ENCODE assay signal across 8 mouse cellular contexts in the genomic region with DNA sequence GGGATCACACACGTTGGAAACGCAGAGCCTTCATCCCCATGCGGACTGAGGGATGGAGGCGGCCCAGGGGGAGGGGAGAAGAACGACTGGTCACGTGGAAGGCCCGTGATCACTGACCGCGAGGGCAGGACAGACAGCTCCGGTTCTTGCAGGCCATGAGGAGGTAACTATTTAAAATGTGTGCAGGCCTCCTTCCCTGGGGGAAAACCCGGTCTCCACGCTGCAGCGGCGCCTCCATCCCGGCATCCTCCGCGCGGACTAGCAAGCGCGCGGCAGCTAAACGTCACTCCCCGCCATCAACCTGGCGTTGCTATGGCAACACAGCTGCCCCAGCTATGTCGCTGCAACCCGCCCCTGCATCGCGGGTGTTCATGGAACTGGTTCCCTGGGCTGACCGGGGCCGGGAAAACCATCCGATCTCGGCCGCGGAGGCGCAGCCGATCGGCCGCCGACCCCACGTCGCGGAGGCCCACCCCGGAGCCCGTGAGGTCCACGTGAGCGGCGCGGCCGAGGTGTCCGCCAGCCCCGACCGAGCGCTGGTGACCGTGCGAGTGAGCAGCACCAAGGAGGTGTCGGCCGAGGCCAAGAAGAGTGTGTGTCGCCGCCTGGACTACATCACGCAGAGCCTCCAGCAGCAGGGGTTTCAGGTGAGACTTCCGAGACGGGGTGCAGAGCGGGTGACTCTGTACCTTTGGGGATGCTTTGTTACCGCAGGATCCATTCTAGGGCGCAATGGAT. TPM values are rescaled to one million over a fixed set of nuclear protein-coding genes. Genes with fewer than 3 reads are reported as not detected.
A peak's percentile ranks its signal among the peaks of the same experiment; 100 is the strongest.
DNase-seq lines count a peak whose midpoint lies in the region; ATAC-seq and TF ChIP-seq lines count a peak whose summit lies in the region.

No protein-coding gene starts in this region.

- ATAC-seq in forebrain, postnatal 0 days, result peak; percentile 97
- ATAC-seq in lung, embryonic 14.5 days (ENCODE audit: insufficient read depth), result peak; percentile 94
- ATAC-seq in neutrophil, adult 5-6 weeks (ENCODE audit: extremely low read depth, insufficient number of reproducible peaks, low FRiP score, poor library complexity, severe bottlenecking), result peak; percentile 94

- H3K36me3 ChIP-seq in forebrain, postnatal 0 days (ENCODE audit: insufficient read depth), result no peaks in the 10 kb centered on the region
- no peaks in the 10 kb centered on the region for H3K36me3 ChIP-seq in lung, embryonic 14.5 days (ENCODE audit: insufficient read depth)

- H3K27ac ChIP-seq in cerebellum, adult 2 months (ENCODE audit: insufficient read depth, low read length), result peak overlapping the region; percentile 56
- peak overlapping the region; percentile 96 for H3K27ac ChIP-seq in forebrain, postnatal 0 days (ENCODE audit: low read depth, low read length)
- peak overlapping the region; percentile 81 for H3K27ac ChIP-seq in lung, embryonic 14.5 days (ENCODE audit: low read depth)

- TF ChIP-seq POLR2A in cerebellum, adult 2 months (IDR thresholded peaks at IDR 0.05; ENCODE audit: borderline replicate concordance, insufficient read depth, low read length), result peak; percentile 57; the same call in 1 of the 2 replicates

- no peaks in the 10 kb centered on the region for H3K27me3 ChIP-seq in cerebellum, adult 2 months (ENCODE audit: control insufficient read depth, insufficient read depth, low read length)
- no peaks in the 10 kb centered on the region for H3K27me3 ChIP-seq in forebrain, postnatal 0 days (ENCODE audit: insufficient read depth, low read length)
- no peaks in the 10 kb centered on the region for H3K27me3 ChIP-seq in lung, embryonic 14.5 days (ENCODE audit: insufficient read depth, low read length)

- peak; percentile 70 for DNase-seq in MEL-GATA-1-ER (ENCODE audit: extremely low read depth, low read depth)
- DNase-seq in cerebellum, adult 2 months, result peak; percentile 91 to 92
- peak; percentile 97 for DNase-seq in forebrain, postnatal 0 days
- peak; percentile 83 for DNase-seq in heart, postnatal 4 days
- DNase-seq in layer of hippocampus, adult 8-10 months (ENCODE audit: low spot score in 2 of 2), result peak; percentile 83 to 87
- peak; percentile 95 for DNase-seq in lung, embryonic 14.5 days
- DNase-seq in testis, postnatal 14 days (ENCODE audit: low spot score), result peak; percentile 92

- no peak for TF ChIP-seq CTCF in cerebellum, adult 2 months (IDR thresholded peaks at IDR 0.05; ENCODE audit: borderline replicate concordance, insufficient read depth, low read depth, low read length)
- TF ChIP-seq CTCF in forebrain, postnatal 0 days (IDR thresholded peaks at IDR 0.05; ENCODE audit: low read depth), result no peak
- TF ChIP-seq CTCF in lung, embryonic 14.5 days (IDR thresholded peaks at IDR 0.05; ENCODE audit: low read depth), result no peak

- under 1% methylated on average over 65 of the region's 65 CpGs for whole genome bisulfite sequencing in cerebellum, adult 2 months
- WGBS in forebrain, postnatal 0 days, result under 1% methylated on average over 65 of the region's 65 CpGs
- under 1% methylated on average over 65 of the region's 65 CpGs for WGBS in lung, embryonic 14.5 days

- peak overlapping the region; percentile 93 for H3K4me3 ChIP-seq in cerebellum, adult 2 months (replicated peaks; ENCODE audit: insufficient read depth, low read depth, low read length)
- H3K4me3 ChIP-seq in forebrain, postnatal 0 days (ENCODE audit: low read depth, low read length), result peak overlapping the region; percentile 90
- H3K4me3 ChIP-seq in lung, embryonic 14.5 days (ENCODE audit: low read depth, low read length), result peak overlapping the region; percentile 76

- no peaks in the 10 kb centered on the region for H3K9me3 ChIP-seq in forebrain, postnatal 0 days (ENCODE audit: low read length)
- no peaks in the 10 kb centered on the region for H3K9me3 ChIP-seq in lung, embryonic 14.5 days (ENCODE audit: low read depth, low read length)

- H3K4me1 ChIP-seq in cerebellum, adult 2 months (ENCODE audit: control insufficient read depth, insufficient read depth, low read length), result no peaks in the 10 kb centered on the region
- H3K4me1 ChIP-seq in forebrain, postnatal 0 days (ENCODE audit: insufficient read depth), result peaks cover 11% of the 10 kb centered on the region
- no peaks in the 10 kb centered on the region for H3K4me1 ChIP-seq in lung, embryonic 14.5 days (ENCODE audit: insufficient read depth)

- H3K9ac ChIP-seq in forebrain, postnatal 0 days, result peak overlapping the region; percentile 99
- H3K9ac ChIP-seq in lung, embryonic 14.5 days, result peak overlapping the region; percentile 71

- H3K4me2 ChIP-seq in forebrain, postnatal 0 days (ENCODE audit: low read depth), result peak overlapping the region; percentile 60
- peak overlapping the region; percentile 83 for H3K4me2 ChIP-seq in lung, embryonic 14.5 days

RNA-seq across cellular contexts. Expression of gene Irak1bp1, which starts 0.5 kb away (rescaled TPM):
- 17.4 and 19.9 TPM in 2 replicates for polyA plus RNA-seq in cerebellum, adult 2 months (2012; rRNA removed)
- total RNA-seq in forebrain, postnatal 0 days (2014; rRNA removed), result 44.4 and 46.9 TPM in 2 replicates
- polyA plus RNA-seq in forebrain, postnatal 0 days (2015; fragmentation: Nextera tagmentation; extraction: Ambion mirVana), result 52.0 and 61.4 TPM in 2 replicates
- 1 to 10 TPM; 3.9 to 4.1 TPM for total RNA-seq in heart, postnatal 4 days (2021)
- total RNA-seq in layer of hippocampus, adult 8-10 months (2022), result 10 to 100 TPM; 17.0 to 19.1 (median 18.5) TPM
- polyA plus RNA-seq in lung, embryonic 14.5 days (2014; fragmentation: Nextera tagmentation; extraction: Ambion mirVana), result 24.9 and 26.6 TPM in 2 replicates
- total RNA-seq in neutrophil, adult 5-6 weeks (2017), result not detected in 2 replicates

Comparison
In these comparisons a context has a peak if more than half of its experiments do, and no peak if none do; other contexts are left out.
1. Peak in every context shown above with its lines: DNase-seq, ATAC-seq, H3K4me3 ChIP-seq and H3K27ac ChIP-seq.